Mouse (Mus musculus) frontal cortex, postnatal 25 days (tissue): ENCODE data around the gene Rxfp2.
A peak's percentile ranks its signal among the peaks of the same experiment; 100 is the strongest.

Source experiments
- DNase-seq, 2 experiments: peaks; one replicate each; pipeline ENCODE4 v3.0.0; 2022; ENCODE audit warnings: low spot score in 2 of 2

Gene Rxfp2

DNA sequence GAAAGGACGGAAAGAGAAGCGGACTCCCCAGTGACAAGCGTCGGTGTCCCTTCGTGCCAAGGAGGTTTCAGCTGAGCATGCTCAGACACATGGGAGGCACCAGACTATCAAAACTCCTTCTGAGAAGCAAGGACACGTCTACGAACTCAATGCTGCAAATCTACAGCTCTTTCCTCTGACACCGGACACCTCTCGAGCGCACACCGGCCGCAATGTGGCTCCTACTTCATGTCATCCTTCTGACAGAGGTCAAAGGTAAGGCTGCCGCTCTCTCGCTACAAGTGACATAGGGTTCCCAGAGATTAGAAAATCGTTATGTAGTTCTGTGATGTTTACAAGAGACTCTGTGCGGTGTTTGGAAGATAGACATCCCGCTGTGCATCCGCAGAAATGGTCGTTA, at the start of gene Rxfp2:
Gene Rxfp2, plus strand, starts transcription at position 20 of the 400 bp plus-strand sequence.
- DNase-seq = no peak

- DNase-seq = no peak
These were observed 48.2 kb upstream of the Rxfp2 start for GRCm38 (mm10) chr5:149970261-149970660.

DNA sequence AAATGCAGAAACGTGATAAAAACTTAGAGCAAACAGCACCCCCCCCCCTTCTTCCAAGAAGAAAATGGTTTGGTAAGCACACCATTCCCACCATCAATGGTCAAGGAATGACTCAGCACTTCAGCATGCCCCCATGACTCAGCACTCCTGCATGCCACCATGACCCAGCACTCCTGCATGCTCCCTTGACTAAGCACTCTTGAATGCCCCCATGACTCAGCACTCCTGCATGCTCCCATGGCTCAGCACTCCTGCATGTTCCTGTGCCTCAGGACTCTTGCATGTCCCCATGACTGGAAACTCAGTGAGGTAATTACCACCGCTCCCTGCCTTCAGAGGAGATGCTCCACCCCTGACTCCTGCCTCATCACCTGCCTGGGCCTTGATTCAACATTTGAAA, 41.4 kb upstream of the Rxfp2 start:
- DNase-seq = no peak

DNA sequence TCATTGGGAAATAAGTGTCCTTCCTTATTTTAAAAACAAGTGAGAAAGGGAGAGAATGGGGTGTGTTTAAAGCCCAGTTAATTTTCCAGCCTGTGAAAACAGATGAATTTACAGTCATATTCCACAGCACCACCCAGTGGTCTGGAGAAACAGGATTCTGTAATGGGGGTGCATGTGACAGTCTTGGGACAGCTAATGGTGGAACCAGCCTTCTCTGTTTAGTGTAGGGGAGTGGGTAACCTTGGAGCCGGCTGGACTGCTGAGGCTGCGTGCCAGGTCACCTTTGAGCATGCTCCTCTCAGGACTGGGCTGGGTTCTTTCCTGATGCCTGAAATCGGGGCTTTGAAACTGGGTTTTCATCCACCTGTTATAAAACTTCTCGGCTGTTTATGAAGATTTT, 34.9 kb upstream of the Rxfp2 start:
- DNase-seq = no peak

GRCm38 (mm10) chr5:149994578-149994977, 23.9 kb upstream of the Rxfp2 start:
- no peak for DNase-seq

GRCm38 (mm10) chr5:149996614-149997013, 21.9 kb upstream of the Rxfp2 start:
- no peak for DNase-seq

DNA sequence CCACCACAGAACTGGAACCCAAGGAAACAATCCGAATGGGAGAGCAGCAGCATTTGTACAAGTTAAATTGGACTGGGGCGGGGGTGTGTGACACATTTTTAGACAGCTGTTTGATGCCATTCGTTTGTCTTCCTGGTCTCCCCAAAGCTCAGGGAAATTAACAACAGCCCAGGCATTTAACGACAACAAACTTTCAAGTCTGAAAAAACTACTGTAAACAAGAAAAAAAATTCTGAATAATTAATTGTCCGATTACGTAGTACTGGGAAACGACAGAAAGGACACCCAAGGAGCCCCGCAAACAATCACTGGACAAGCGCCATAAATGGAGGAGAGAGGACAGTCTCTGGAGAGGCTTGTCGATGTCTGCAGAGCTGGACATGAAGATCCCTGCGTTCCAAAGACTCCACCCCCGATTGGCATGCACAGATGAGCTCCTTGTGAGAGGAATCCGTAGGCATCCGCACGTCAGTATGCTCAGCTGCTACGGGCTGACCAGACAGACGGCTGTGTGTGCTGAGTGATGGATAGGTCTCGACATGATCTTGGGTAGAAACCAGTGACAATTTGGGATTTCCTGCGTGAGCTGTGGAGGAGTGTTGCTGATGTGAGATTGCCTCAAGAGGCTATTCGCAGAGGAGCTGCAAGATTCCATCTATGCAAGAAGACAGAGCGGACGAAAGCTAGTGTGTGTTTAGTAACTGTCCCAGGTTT, 21.0 kb upstream of the Rxfp2 start:
- DNase-seq = no peak

DNA sequence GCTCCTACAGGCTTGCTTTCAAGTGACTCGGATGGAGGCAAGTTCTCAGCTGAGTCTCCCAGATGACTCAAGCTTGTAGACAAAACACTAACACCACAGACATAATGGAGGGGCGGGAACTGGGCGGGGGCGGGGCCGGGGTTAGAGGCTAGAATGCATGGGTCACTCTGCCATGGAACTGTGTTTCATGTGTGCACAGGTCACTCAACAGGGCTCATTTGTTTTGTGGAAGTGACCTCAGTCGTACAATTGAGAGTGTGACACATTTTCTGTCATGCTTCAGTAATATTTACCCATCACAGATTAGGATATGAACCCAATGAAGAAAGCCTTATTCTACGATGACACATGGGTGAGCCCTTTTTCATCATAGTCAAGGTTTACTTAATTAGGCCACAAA, 20.2 kb upstream of the Rxfp2 start:
- DNase-seq = no peak

- DNase-seq = no peak
These were observed 13.1 kb upstream of the Rxfp2 start for GRCm38 (mm10) chr5:150005355-150005754.

DNA sequence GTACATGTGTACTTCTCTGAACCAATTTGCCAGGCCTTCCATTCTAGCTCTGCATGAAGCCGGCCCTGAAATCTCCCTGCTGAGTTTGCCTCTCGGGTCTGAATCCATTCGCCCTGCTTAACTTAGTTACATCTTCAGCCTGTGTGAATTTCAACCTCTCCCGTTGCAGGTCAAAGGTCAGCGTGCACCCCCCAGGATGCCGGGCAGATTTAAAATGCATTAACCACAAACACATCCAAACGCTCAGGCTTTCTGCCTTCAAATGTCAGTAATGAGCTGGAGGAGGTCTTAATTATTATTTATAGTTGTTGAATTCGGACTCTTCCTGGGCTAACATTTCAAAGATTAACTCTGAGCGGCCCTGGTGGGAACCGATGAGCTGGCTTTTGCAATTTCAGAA, 1.6 kb upstream of the Rxfp2 start:
- DNase-seq = no peak

DNA sequence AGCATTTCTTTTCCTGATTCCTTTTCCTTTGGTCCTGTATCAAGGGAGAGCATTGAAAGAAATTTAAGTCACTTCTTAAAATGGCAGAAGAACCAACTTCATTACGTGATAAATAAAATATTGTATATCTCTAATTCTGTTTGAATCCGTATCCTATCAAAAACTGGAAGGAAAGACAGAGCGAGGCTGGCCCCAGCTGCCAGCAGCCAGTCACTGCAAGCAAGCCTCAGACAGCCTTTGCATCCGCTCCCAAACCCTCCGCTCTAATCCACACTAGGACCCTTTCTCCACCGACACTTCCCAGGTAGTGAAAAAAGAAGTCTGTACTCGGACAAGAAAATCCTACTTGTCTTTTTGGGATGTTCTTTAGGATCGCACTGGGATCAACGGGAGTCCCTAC, 803 bp upstream of the Rxfp2 start:
- no peak for DNase-seq

- peak; percentile 68 to 82 for DNase-seq
These were observed 2.4 kb downstream of the Rxfp2 start for GRCm38 (mm10) chr5:150020851-150021250.

DNA sequence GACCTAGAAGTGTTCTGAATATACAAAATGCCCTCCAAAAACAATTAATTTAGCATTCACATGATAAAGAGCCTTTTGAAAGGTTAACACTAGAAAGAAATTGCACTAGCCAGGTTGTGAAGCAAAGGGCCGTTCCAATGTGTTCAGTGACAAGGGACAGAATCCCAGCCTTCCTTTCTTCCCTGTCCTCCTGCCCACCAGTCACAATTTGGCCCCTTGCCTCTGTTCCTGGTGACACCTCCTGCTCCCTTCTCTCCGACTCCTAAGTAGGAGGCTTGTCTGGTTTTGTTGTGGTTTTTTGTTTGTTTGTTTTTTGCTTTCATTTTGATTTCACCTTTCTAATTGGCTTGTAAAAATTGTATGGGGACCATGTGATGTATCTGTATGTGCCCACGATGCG, 3.3 kb downstream of the Rxfp2 start:
- no peak for DNase-seq

DNA sequence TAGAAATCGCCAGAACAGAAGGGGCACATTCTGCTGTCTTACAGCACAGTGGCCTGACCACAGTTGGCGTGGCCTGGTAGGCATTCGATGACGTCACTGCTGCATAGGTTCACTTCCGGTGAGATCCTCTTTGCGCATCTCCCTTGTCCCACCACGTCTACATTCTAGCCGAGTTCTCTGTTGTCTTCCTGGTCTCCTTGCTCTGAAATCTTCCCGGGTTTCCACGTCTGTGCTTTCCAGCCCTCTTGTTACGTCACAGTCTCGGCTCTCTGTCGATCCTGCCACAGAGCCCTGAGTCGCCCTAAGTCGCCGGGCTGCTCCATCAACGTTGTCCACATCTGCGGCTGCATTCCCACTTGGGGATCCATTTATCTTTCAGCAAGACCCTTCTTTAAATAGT, 4.1 kb downstream of the Rxfp2 start:
- no peak for DNase-seq

DNA sequence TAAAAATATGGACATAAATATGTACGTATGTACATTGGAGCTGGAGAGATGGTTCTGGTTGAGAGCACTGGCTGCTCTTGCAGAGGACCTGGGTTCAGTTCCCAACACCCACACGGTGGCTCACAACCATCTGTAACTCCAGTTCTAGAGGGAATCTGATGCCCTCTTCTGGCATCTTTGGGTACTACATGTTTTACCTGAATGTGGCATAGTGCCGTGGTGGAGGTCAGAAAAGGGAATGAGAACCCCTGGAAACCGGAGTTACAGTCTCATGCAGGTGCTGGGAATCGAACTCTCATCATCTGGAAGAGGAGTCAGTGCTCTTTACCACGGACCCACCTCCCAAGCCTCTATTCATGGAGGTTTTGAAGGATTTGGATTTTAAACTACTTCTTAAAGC, 5.0 kb downstream of the Rxfp2 start:
- DNase-seq = no peak

- DNase-seq = no peak
These were observed 5.7 kb downstream of the Rxfp2 start for GRCm38 (mm10) chr5:150024188-150024587.

DNA sequence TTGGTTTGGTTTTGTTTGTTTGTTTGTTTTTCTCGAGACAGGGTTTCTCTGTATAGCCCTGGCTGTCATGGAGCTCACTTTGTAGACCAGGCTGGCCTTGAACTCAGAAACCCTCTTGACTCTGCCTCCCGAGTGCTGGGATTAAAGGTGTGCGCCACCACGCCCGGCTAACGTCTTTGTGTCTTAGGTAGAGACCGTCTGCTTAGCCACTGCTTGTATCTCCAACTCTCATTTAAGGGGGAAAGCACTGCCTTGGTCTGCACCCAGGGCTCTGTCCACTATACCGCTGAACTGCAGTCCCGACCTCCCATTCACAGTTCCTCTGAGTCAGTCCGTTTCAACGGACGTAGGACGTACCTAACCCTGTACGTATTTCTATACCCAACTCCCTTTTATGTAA, 6.4 kb downstream of the Rxfp2 start:
- no peak for DNase-seq

- no peak for DNase-seq
These were observed 6.9 kb downstream of the Rxfp2 start for GRCm38 (mm10) chr5:150025326-150025725.

GRCm38 (mm10) chr5:150026509-150027087, 8.1 kb downstream of the Rxfp2 start:
- DNase-seq = no peak

DNA sequence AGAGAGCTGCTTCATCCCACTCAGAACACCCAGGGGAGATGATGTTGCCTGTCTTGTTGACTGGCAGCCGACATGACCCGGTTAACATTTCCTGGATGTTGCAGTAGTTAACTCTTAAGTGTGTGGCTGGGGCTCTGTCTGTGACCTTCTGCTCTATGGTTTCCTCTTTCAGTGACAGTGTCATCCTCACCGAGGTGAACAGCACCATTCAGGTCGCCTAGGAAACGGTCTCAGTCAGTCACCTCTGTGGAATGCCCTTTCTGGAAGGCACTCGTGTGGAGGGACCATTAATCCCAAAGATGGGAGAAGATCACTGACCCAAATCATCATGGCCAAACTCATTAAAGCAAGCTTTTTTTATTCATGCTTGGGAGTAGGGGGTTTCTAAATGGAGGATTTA, 12.7 kb downstream of the Rxfp2 start:
- no peak for DNase-seq

DNA sequence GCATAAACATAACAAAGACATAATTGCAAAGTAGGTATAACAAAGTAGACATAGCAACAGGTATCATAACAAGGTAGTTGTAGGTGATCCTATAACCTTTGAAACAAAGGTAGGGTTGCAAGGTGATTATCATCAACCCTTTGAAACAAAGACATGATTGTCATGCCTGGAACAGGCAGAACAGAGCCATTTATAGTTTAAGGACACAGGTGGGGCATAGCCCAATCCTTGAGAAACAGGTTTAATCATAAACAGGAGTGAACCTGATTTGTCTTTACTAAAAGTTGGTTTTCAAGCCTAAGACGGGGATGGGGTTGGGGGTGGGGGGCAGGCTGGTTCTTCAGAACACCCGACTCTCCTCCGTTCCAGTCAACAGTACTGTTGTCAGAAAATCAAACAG, 13.2 kb downstream of the Rxfp2 start:
- DNase-seq = no peak

- DNase-seq = no peak
These were observed 13.6 kb downstream of the Rxfp2 start for GRCm38 (mm10) chr5:150032075-150032492.

- DNase-seq = no peak
These were observed 17.8 kb downstream of the Rxfp2 start for GRCm38 (mm10) chr5:150036286-150036685.

DNA sequence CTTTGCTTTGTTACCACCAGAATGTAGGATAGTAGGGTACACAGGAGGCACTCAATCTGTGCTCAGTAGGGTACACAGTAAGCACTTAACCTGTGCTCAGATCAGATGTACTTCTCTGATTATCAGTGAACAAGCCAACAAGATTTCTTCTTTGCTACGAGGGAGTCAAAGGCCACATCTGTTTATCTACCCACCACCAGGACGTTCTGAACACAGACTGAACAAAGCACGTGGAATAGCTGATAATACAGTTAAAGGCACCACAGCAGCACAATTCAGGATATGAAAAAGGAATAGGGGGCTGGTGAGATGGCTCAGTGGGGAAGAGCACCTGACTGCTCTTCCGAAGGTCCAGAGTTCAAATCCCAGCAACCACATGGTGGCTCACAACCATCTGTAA, 18.4 kb downstream of the Rxfp2 start:
- no peak for DNase-seq
